Mouse (Mus musculus) urinary bladder, adult 18-20 months (tissue): ENCODE measurements around the gene Zfp202.

ENCODE experiments used
- DNase-seq, 2 experiments: peaks; one replicate each; pipeline ENCODE4 v3.0.0; 2022; ENCODE audit warnings: low spot score in 2 of 2, mixed read lengths in 2 of 2

The Zfp202 gene

DNA sequence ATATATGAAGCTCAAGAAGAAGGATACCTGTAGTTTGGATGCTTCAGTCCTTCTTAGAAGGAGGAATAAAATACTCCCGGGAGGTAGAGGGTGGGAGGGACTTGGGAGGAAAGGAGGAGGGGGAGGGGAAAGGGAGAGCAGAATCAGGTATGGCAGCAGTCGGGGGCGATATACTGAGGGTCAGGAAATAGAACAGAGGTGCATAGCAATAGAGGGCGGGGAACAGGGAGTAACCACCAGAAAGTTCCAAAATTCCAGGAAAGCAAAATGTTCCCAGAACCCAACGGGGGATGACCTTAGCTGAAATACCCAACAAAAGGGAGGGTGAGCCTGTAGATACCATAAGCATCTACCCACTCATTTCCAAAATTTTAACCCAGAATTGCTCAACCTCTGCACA is 48.2 kb downstream of the Zfp202 start:
- DNase-seq: no peak

DNA sequence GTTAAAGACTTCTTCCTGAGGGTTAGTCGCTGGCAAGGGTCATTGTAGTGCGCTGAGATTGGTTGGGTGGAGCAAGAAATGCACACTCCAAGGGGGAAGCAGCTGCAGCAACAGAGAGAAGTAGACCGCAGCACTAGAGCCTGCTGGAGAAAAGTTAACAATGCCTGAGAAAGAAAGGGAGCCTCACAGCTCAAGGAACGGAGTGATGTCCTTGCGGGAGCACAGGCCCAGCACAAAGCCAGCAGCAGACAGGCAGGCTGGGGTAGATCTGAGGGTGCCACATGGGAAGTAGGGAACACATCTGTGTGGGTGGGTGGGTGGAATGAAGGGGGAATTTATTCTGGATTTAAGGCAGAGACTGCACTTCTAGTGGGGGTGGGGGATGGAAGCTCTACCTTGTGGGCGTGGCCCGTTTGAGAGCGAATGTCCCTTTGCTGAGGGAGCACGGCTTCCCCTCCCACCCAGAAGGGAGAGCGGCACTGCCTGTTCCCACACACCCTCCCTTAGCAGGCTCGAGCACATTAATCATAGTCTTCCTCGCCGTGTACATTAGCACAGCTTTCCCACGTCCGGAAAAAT is 49.2 kb downstream of the Zfp202 start:
- DNase-seq: peak; percentile 5 to 24

DNA sequence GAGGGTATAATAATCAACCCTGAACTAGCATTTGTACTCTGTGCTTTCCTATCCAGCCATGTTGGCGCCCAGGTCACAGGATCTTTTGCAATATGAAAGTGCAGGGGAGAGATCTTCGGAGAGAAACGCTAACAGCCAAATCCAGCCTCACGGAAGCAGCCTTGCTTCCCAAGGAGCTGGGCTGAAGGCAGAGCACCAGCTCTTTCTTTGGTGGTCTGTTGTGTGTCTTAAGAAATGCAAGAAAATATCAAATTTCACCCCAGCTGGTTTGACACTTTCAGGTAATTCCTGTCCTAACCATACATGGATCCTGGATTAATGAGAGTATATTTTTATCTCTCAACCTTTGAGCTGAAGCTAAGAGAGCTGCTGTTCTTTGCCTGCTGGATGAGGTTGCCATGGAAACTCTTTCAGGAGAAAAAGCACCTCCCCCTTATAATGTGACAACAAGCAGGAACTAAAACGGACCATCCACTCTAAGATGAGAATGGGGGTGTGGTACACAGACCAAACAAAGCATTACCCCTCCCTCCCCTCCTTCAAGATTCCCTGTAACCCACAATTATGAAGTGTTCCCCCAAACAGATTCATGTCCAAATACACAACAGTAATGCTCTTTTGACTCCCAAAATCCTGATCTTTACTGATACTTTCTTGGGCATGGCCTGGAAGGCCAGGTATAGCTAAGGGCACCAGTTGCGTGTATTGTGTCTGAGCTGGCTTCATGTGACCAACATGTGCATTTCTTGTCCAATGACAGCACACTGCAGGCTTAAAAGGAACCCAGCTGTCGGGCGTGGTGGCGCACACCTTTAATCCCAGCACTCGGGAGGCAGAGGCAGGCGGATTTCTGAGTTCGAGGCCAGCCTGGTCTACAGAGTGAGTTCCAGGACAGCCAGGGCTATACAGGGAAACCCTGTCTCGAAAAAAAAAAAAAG is 50.1 kb downstream of the Zfp202 start:
- DNase-seq: peak in 1 of 2 experiments; percentile 6

DNA sequence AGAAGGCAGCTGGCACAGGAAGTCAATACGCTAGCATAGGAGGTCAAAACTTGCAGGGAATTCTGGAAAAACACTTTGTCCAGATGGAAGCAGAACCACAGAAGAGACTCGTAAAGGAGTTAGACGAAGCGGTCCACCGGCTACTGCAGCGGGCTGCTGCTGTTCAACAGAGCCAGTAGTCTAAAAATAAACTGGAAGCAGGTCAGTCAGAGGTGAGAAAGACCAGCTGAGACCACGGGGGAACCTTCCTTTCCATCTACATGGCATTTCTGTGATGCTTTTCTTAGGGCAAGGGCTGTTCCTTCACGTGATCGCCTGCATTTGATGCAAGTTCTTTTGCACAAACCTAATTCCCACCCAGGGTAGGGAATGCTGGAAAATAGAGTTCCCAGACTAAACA is 53.4 kb downstream of the Zfp202 start:
- DNase-seq: no peak

DNA sequence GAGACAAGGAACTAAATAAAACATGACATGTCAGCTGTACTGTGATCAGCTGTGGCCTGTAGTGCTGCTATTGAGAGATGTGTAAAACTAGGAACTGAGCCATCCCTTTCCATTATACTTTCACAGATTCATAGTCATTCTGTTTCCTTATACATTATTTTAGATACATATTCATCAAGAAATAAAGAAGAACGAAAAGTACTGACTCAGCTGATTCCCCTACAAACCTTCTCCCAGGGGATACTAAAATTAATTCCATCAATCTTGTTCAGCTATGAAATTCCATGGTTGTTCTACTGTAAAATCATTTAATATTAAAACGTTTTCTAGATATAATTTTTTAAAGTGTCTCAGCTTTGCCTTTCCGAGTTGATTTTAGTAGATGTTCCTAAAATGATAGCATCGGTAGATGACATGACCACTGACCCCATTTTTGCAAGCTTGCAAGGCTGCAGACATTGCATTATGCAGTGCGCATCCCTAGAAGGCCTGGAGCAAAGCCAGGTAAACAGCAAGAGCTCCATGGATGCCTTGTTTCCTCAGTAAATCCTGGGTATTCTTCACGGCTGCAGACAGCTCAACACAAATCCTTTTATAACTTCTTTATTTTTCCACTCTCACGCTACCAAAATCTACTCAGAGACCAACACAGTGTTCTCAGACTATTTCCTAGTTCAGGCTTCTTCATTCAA is 54.0 kb downstream of the Zfp202 start:
- no peak for DNase-seq

DNA sequence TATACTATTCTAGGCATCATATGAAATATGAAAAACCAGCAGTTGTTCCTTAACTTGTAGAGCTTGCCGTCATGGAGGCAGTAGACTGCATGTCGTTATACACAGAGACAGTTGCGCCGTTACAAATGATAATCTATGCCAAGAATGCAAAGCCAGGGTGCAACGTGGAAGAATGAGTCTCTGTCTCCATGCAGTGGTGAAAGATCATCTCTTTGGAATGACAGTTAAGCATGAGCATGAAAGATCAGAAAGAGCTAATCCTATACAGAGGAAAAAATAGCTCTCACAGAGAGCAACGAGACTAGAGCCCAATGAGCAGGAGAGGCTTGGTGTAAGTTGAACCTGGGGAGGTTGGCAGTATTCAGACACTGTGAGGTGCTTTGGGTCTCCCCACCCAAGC is 54.6 kb downstream of the Zfp202 start:
- DNase-seq: no peak

DNA sequence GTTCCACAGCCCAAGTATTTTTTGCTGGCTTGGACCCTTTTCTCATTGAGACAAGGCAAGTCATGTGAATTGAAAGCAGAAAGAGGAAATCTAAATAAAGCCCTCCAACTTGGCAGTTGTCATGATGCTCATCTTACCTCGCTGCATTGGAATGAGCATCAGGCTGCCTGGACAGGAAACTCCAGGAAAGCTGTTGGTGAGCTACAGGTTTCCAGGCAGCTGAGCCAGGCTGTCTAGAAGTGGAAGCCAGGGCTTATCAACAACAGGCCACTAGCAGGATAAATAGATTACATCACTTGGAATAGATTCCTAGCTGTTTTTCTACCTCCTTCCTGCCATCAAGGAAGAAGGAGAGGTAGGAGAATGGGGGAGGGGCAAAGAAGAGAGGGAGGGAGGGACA is 57.0 kb downstream of the Zfp202 start:
- DNase-seq: no peak

DNA sequence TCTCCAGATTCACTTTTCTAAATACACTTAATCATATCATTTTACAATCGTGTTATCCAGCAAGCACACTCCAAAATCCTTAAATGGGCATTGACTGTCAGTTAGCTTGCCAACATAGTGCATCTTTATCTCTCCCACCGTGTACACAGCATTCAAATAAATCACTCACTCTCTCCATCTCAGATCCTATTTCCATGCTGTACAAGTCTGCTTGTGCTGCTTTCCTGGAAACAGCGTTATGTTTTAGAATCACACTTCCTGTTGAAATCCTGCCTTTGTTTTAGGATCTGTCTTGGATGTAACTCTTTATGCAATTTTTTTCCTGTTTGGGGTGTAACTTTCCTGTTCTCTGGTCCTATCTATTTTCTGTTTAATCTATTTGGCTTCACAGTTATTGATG is 60.3 kb downstream of the Zfp202 start:
- no peak for DNase-seq
